Mouse (Mus musculus) cerebellum, adult 2 months (tissue): Measurements from ENCODE around the gene Atxn7l3.

Experiments used
- CTCF ChIP-seq: fragments of 200-500 bp; IDR thresholded peaks from 2 replicates; pipeline ENCODE4 v1.5.1; 2011; ENCODE audit warnings: low read depth, mild to moderate bottlenecking, control low read depth, low read length, moderate library complexity, borderline replicate concordance; ENCODE audit not compliant: insufficient read depth
- POLR2A ChIP-seq: fragments of 200-500 bp; IDR thresholded peaks from 2 replicates; pipeline ENCODE4 v1.6.1; 2011; ENCODE audit warnings: low read length, control low read depth, borderline replicate concordance; ENCODE audit not compliant: insufficient read depth

DNA sequence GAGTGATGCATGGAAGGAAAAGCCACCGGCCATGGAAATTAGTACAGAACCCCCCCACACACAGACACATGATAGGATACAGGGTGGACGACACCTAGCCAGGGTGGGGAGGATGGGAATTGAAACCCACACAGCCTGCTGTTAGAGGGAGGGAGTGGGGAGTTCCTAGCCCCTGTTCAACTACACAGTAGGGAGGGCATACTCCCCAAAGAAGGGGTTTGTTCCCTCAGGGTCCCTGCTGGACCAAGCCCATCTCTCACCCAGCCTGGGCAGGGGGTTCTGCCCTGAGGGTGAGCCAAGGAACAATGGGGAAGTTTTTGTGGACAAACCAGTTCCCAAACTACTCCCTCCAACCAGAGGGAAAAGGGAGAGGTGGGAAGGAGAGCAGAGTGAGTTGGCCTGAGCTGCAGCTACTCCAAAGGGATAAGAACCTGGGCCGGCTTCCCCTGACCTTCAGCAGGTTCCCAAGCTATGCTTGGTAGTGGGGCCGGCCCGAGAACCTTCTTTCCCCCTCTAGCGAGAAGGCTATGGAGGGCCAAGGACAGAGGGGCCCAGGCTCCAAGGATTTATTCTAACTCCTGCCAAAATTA, 6.8 kb downstream of the Atxn7l3 start:
- TF ChIP-seq POLR2A, result no peak
- TF ChIP-seq CTCF, result no peak
